ENCODE assay signal across 11 mouse cellular contexts in the genomic region with DNA sequence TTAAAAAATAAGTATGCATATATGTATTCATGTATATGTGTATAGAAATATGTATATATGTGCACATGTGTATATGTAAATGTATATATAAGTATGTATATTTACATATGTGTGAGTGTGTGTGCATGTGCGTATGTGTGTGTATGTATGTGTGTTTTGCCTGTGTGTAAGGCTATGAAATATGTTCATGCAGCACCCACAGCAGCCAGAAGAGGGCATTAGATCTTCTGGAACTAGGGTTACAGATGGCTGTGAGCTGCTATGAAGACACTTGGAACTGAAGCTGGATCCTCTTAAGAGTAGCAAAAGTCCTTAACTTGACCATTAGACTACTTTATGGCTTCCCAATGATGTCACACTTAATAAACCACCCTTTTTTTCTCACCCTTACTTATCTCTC.
A peak's percentile ranks its signal among the peaks of the same experiment; 100 is the strongest.
DNase-seq lines count a peak whose midpoint lies in the region; ATAC-seq and TF ChIP-seq lines count a peak whose summit lies in the region.
"Had no signal": no experiment of that assay in that cellular context is flagged by ENCODE, and none has a peak within 500 bp of the region (broad histone marks: within the 10 kb centered on the region; RNA-seq: fewer than 3 reads in every experiment).

No protein-coding gene starts in this region.

- 0 out of 2 replicates have a peak, but pooled peaks have one; percentile 30 for ATAC-seq in neutrophil, adult 5-6 weeks (ENCODE audit: extremely low read depth, insufficient number of reproducible peaks, low FRiP score, poor library complexity, severe bottlenecking)

- no peaks in the 10 kb centered on the region for H3K36me3 ChIP-seq in MEL (ENCODE audit: control insufficient read depth in 1 of 2, insufficient read depth in 2 of 2, low read length in 2 of 2)
- H3K36me3 ChIP-seq in midbrain, embryonic 10.5 days = no peaks in the 10 kb centered on the region
- H3K36me3 ChIP-seq: heart, embryonic 12.5 days had no signal

- no peaks in the 10 kb centered on the region for H3K79me2 ChIP-seq in MEL (ENCODE audit: control insufficient read depth, insufficient read depth, low read length, poor library complexity)

- no peak for TF ChIP-seq EP300 in MEL (IDR thresholded peaks at IDR 0.05; ENCODE audit: low read depth in 1 of 2, low read length in 2 of 2)

- H3K27ac ChIP-seq in layer of hippocampus, adult 2 months = no peak overlapping the region
- no peak overlapping the region for H3K27ac ChIP-seq in MEL (ENCODE audit: control insufficient read depth, low read depth, low read length)
- no peak overlapping the region for H3K27ac ChIP-seq in midbrain, embryonic 10.5 days (replicated peaks)

- H3K9me3 ChIP-seq in MEL (replicated peaks; ENCODE audit: insufficient read depth, low read length) = no peaks in the 10 kb centered on the region
- H3K9me3 ChIP-seq in midbrain, embryonic 10.5 days (replicated peaks) = no peaks in the 10 kb centered on the region

- H3K27me3 ChIP-seq in MEL (ENCODE audit: control insufficient read depth in 1 of 2, insufficient read depth in 2 of 2, low read length in 2 of 2) = peaks cover 0 to 1% of the 10 kb centered on the region in 2 experiments; a peak in 1 of 4 replicates
- H3K27me3 ChIP-seq in midbrain, embryonic 10.5 days (ENCODE audit: low read depth, poor library complexity, severe bottlenecking) = no peaks in the 10 kb centered on the region
- H3K27me3 ChIP-seq: heart, embryonic 12.5 days had no signal

- TF ChIP-seq POLR2A in MEL (IDR thresholded peaks at IDR 0.05; ENCODE audit: control insufficient read depth in 1 of 2, insufficient read depth in 1 of 2, low read depth in 1 of 2, low read length in 2 of 2, poor library complexity in 1 of 2) = no peak

- DNase-seq in layer of hippocampus, adult 2 months (ENCODE audit: low spot score in 2 of 2) = no peak
- no peak for DNase-seq in layer of hippocampus, postnatal 25 days (ENCODE audit: extremely low spot score in 1 of 2, low spot score in 1 of 2)
- peak; percentile 19 to 33 for DNase-seq in B cell, adult 2 months
- DNase-seq in MEL (ENCODE audit: low read depth, low spot score) = peak; percentile 47
- no peak for DNase-seq in midbrain, embryonic 10.5 days (ENCODE audit: low spot score)
- no peak for DNase-seq in adipocyte (ENCODE audit: low spot score)
- DNase-seq: cerebellum, adult 9-11 months; kidney, postnatal 14 days; lung, adult 18-20 months had no signal

- peak; percentile 38 for TF ChIP-seq RAD21 in MEL (IDR thresholded peaks at IDR 0.05; ENCODE audit: low read depth, low read length)

- WGBS in midbrain, embryonic 10.5 days = 86% methylated on average over 1 of the region's 1 CpGs

- H3K4me1 ChIP-seq in MEL (ENCODE audit: control insufficient read depth in 1 of 2, insufficient read depth in 2 of 2, low read length in 2 of 2) = no peaks in the 10 kb centered on the region
- H3K4me1 ChIP-seq in midbrain, embryonic 10.5 days = no peaks in the 10 kb centered on the region
- H3K4me1 ChIP-seq: heart, embryonic 12.5 days had no signal

- H3K4me3 ChIP-seq in layer of hippocampus, adult 2 months = no peak overlapping the region
- H3K4me3 ChIP-seq in MEL (ENCODE audit: control insufficient read depth in 1 of 2, insufficient read depth in 1 of 2, low read depth in 2 of 2, low read length in 2 of 2) = no peak overlapping the region
- H3K4me3 ChIP-seq in midbrain, embryonic 10.5 days = no peak overlapping the region
- H3K4me3 ChIP-seq: heart, embryonic 12.5 days had no signal

- H3K9ac ChIP-seq in MEL (ENCODE audit: control insufficient read depth, low read depth, low read length, poor library complexity, severe bottlenecking) = no peak overlapping the region
- H3K9ac ChIP-seq: heart, embryonic 12.5 days had no signal

- peak; percentile 56 for TF ChIP-seq CTCF in layer of hippocampus, adult 2 months (conservative IDR thresholded peaks at IDR 0.05)
- TF ChIP-seq CTCF in MEL (IDR thresholded peaks at IDR 0.05 in 2 of 3, conservative IDR thresholded peaks at IDR 0.05 in 1 of 3; ENCODE audit: control insufficient read depth in 1 of 3, insufficient read depth in 1 of 3, low read depth in 2 of 3, low read length in 3 of 3, poor library complexity in 1 of 3, severe bottlenecking in 1 of 3) = peak; percentile 23 to 57 (median 23); a peak in 5 of 6 replicates

TF ChIP-seq in MEL, 35 proteins besides CTCF, POLR2A, EP300 and RAD21:
- TF ChIP-seq GABPA (IDR thresholded peaks at IDR 0.05; ENCODE audit: low read depth, low read length) = no peak
- TF ChIP-seq ZC3H11A (IDR thresholded peaks at IDR 0.05; ENCODE audit: low read depth, low read length) = 0 out of 2 replicates have a peak, but pooled peaks have one; percentile 9
- TF ChIP-seq SMC3 (IDR thresholded peaks at IDR 0.05; ENCODE audit: low read depth, low read length) = peak; percentile 65

Comparison
In these comparisons a context has a peak if more than half of its experiments do, and no peak if none do; other contexts are left out.
1. DNase-seq: peak in B cell, adult 2 months (2 of 2) and MEL (single experiment); none in layer of hippocampus, adult 2 months (0 of 2), layer of hippocampus, postnatal 25 days (0 of 2), midbrain, embryonic 10.5 days (single experiment) and adipocyte (single experiment).